Comparison of ENCODE assay signal across 34 mouse cellular contexts in genomic region chr16:6284317-6284716, GRCm38 (mm10).
"Had no signal": no experiment of that assay in that cellular context is flagged by ENCODE, and none has a peak within 500 bp of the region (broad histone marks: within the 10 kb centered on the region; RNA-seq: fewer than 3 reads in every experiment).

No protein-coding gene starts in this region.

- H3K27ac ChIP-seq: heart, embryonic 13.5 days; heart, embryonic 15.5 days; hindbrain, embryonic 10.5 days; hindbrain, embryonic 12.5 days; hindbrain, embryonic 13.5 days; hindbrain, embryonic 14.5 days; hindbrain, embryonic 15.5 days; hindbrain, postnatal 0 days; intestine, embryonic 15.5 days; kidney, embryonic 15.5 days; kidney, postnatal 0 days; layer of hippocampus, adult 2 months; left cerebral cortex, adult 2 months had no signal

- H3K36me3 ChIP-seq: heart, embryonic 12.5 days; heart, embryonic 13.5 days; heart, embryonic 15.5 days; hindbrain, embryonic 10.5 days; hindbrain, embryonic 12.5 days; hindbrain, embryonic 13.5 days; hindbrain, embryonic 15.5 days; intestine, embryonic 15.5 days; kidney, embryonic 15.5 days had no signal

- DNase-seq: heart, postnatal 10 days; heart, postnatal 14 days; heart, postnatal 36 days; heart, postnatal 4 days; kidney, adult 11 months; kidney, adult 18-20 months; kidney, adult 2 months; kidney, adult 8-10 months; kidney, adult 9 months; kidney, postnatal 10 days; kidney, postnatal 14 days; kidney, postnatal 25 days; kidney, postnatal 36 days; kidney, postnatal 4 days; layer of hippocampus, adult 9-11 months; layer of hippocampus, postnatal 36 days had no signal

- H3K27me3 ChIP-seq: heart, embryonic 12.5 days; heart, embryonic 13.5 days; heart, embryonic 15.5 days; hindbrain, embryonic 12.5 days; hindbrain, embryonic 13.5 days; hindbrain, embryonic 15.5 days; intestine, embryonic 15.5 days; kidney, embryonic 15.5 days had no signal

- H3K4me3 ChIP-seq: heart, embryonic 12.5 days; heart, embryonic 13.5 days; heart, embryonic 15.5 days; hindbrain, embryonic 10.5 days; hindbrain, embryonic 12.5 days; hindbrain, embryonic 13.5 days; hindbrain, embryonic 15.5 days; intestine, embryonic 15.5 days; kidney, embryonic 15.5 days; layer of hippocampus, adult 2 months; left cerebral cortex, adult 2 months had no signal

- ATAC-seq: hindbrain, embryonic 16.5 days; hindbrain, postnatal 0 days; inflammation-experienced regulatory T-cells, adult 6 months; intestine, embryonic 15.5 days; intestine, embryonic 16.5 days; intestine, postnatal 0 days had no signal

- H3K9ac ChIP-seq: heart, embryonic 12.5 days; heart, embryonic 13.5 days; heart, embryonic 15.5 days; hindbrain, embryonic 12.5 days; hindbrain, embryonic 13.5 days; hindbrain, embryonic 14.5 days; hindbrain, embryonic 15.5 days; intestine, embryonic 15.5 days; kidney, embryonic 15.5 days had no signal

- H3K9me3 ChIP-seq: heart, embryonic 12.5 days; heart, embryonic 13.5 days; heart, embryonic 15.5 days; hindbrain, embryonic 10.5 days; hindbrain, embryonic 12.5 days; hindbrain, embryonic 13.5 days; hindbrain, embryonic 15.5 days; intestine, embryonic 15.5 days; kidney, embryonic 15.5 days had no signal

- H3K4me1 ChIP-seq: heart, embryonic 12.5 days; heart, embryonic 13.5 days; heart, embryonic 15.5 days; intestine, embryonic 15.5 days; kidney, embryonic 15.5 days had no signal
